Mouse (Mus musculus): ENCODE measurements around the gene Abcf3. TPM values are rescaled to one million over a fixed set of nuclear protein-coding genes. Genes with fewer than 3 reads are reported as not detected.

Gene Abcf3
- 49.9 and 51.7 TPM in 2 replicates for polyA plus RNA-seq (2016; fragmentation: Nextera tagmentation; extraction: Ambion mirVana)

- H3K4me3 ChIP-seq, result peak within 1 kb of the TSS; percentile 85
- under 1% methylated on average over 56 of the region's 56 CpGs for WGBS
- H3K27me3 ChIP-seq (ENCODE audit: insufficient read depth, poor library complexity, severe bottlenecking), result no peaks in the 10 kb centered on the region
- H3K4me1 ChIP-seq, result peaks cover 16% of the 10 kb centered on the region
- H3K9me3 ChIP-seq, result no peaks in the 10 kb centered on the region
- H3K36me3 ChIP-seq, result peaks cover 65% of the 10 kb centered on the region
- DNase-seq (ENCODE audit: low spot score), result peak; percentile 99
- peak within 1 kb of the TSS; percentile 89 for H3K27ac ChIP-seq
Observed at GRCm38 (mm10) chr16:20548096-20548948, at the start of gene Abcf3. Gene Abcf3, plus strand, starts transcription at chr16:20548577.

- Histone ChIP-seq H3K27ac (peak within 1 kb of the TSS; percentile 97), H3K36me3 (peaks cover 34% of the 10 kb centered on the region), H3K27me3 (ENCODE audit: insufficient read depth, poor library complexity, severe bottlenecking) (no peaks in the 10 kb centered on the region), H3K9me3 (no peaks in the 10 kb centered on the region), H3K4me1 (0 out of 2 replicates have a peak, but pooled peaks cover 4% of the 10 kb centered on the region), H3K4me3 (peak within 1 kb of the TSS; percentile 92)
- peak; percentile 98 for DNase-seq (ENCODE audit: low spot score)
- WGBS, result under 1% methylated on average over 49 of the region's 49 CpGs
Observed at GRCm38 (mm10) chr16:20498677-20499475, 49.5 kb upstream of the Abcf3 start, which contains the start of gene Eif2b5. Gene Eif2b5, plus strand, starts transcription at chr16:20498817.

- Histone ChIP-seq H3K4me1 (no peaks in the 10 kb centered on the region), H3K27me3 (ENCODE audit: insufficient read depth, poor library complexity, severe bottlenecking) (no peaks in the 10 kb centered on the region), H3K27ac (no peak overlapping the region), H3K36me3 (peaks cover 98% of the 10 kb centered on the region), H3K9me3 (no peaks in the 10 kb centered on the region), H3K4me3 (no peak overlapping the region)
- no peak for DNase-seq (ENCODE audit: low spot score)
- WGBS, result 87% methylated on average over 8 of the region's 8 CpGs
Observed at GRCm38 (mm10) chr16:20506000-20506399, 42.4 kb upstream of the Abcf3 start.

- Histone ChIP-seq H3K27me3 (ENCODE audit: insufficient read depth, poor library complexity, severe bottlenecking) (no peaks in the 10 kb centered on the region), H3K4me3 (no peak overlapping the region), H3K36me3 (peaks cover 70% of the 10 kb centered on the region), H3K9me3 (no peaks in the 10 kb centered on the region), H3K27ac (no peak overlapping the region), H3K4me1 (no peaks in the 10 kb centered on the region)
- no peak for DNase-seq (ENCODE audit: low spot score)
- WGBS, result 84% methylated on average over 3 of the region's 3 CpGs
Observed at GRCm38 (mm10) chr16:20509349-20509748, 39.0 kb upstream of the Abcf3 start.

GRCm38 (mm10) chr16:20511277-20511847 is 37.0 kb upstream of the Abcf3 start:
- no peaks in the 10 kb centered on the region for H3K9me3 ChIP-seq
- no peak overlapping the region for H3K4me3 ChIP-seq
- DNase-seq (ENCODE audit: low spot score), result no peak
- H3K27ac ChIP-seq, result no peak overlapping the region
- H3K36me3 ChIP-seq, result peaks cover 51% of the 10 kb centered on the region
- H3K27me3 ChIP-seq (ENCODE audit: insufficient read depth, poor library complexity, severe bottlenecking), result no peaks in the 10 kb centered on the region
- H3K4me1 ChIP-seq, result 0 out of 2 replicates have a peak, but pooled peaks cover 2% of the 10 kb centered on the region
- 93% methylated on average over 7 of the region's 7 CpGs for WGBS

- Histone ChIP-seq H3K9me3 (no peaks in the 10 kb centered on the region), H3K36me3 (peaks cover 25% of the 10 kb centered on the region), H3K4me1 (peaks cover 27% of the 10 kb centered on the region), H3K4me3 (peak overlapping the region; percentile 97), H3K27ac (peak overlapping the region; percentile 96), H3K27me3 (ENCODE audit: insufficient read depth, poor library complexity, severe bottlenecking) (no peaks in the 10 kb centered on the region)
- no peak for DNase-seq (ENCODE audit: low spot score)
Observed at GRCm38 (mm10) chr16:20516032-20516431, 32.3 kb upstream of the Abcf3 start.

- Histone ChIP-seq H3K27me3 (ENCODE audit: insufficient read depth, poor library complexity, severe bottlenecking) (no peaks in the 10 kb centered on the region), H3K4me1 (peaks cover 27% of the 10 kb centered on the region), H3K4me3 (peak within 1 kb of the TSS; percentile 97), H3K36me3 (peaks cover 26% of the 10 kb centered on the region), H3K27ac (peak within 1 kb of the TSS; percentile 96), H3K9me3 (no peaks in the 10 kb centered on the region)
- under 1% methylated on average over 50 of the region's 55 CpGs for WGBS
- DNase-seq (ENCODE audit: low spot score), result peak; percentile 95
Observed at GRCm38 (mm10) chr16:20516726-20517201, 31.6 kb upstream of the Abcf3 start, which contains the start of gene Dvl3. Gene Dvl3, plus strand, starts transcription at chr16:20516982.

GRCm38 (mm10) chr16:20517216-20517615 is 31.2 kb upstream of the Abcf3 start:
- no peak for DNase-seq (ENCODE audit: low spot score)
- Histone ChIP-seq H3K9me3 (no peaks in the 10 kb centered on the region), H3K27ac (peak overlapping the region; percentile 96), H3K4me3 (peak overlapping the region; percentile 97), H3K27me3 (ENCODE audit: insufficient read depth, poor library complexity, severe bottlenecking) (no peaks in the 10 kb centered on the region), H3K4me1 (peaks cover 27% of the 10 kb centered on the region), H3K36me3 (peaks cover 30% of the 10 kb centered on the region)
- under 1% methylated on average over 26 of the region's 26 CpGs for whole genome bisulfite sequencing

- Histone ChIP-seq H3K27me3 (ENCODE audit: insufficient read depth, poor library complexity, severe bottlenecking) (no peaks in the 10 kb centered on the region), H3K36me3 (peaks cover 34% of the 10 kb centered on the region), H3K4me3 (peak overlapping the region; percentile 97), H3K4me1 (peaks cover 27% of the 10 kb centered on the region), H3K27ac (peak overlapping the region; percentile 96), H3K9me3 (no peaks in the 10 kb centered on the region)
- DNase-seq (ENCODE audit: low spot score), result peak; percentile 85
- under 1% methylated on average over 6 of the region's 6 CpGs for WGBS
Observed at GRCm38 (mm10) chr16:20517701-20518374, 30.5 kb upstream of the Abcf3 start.

GRCm38 (mm10) chr16:20523886-20524285 is 24.5 kb upstream of the Abcf3 start:
- Histone ChIP-seq H3K27me3 (ENCODE audit: insufficient read depth, poor library complexity, severe bottlenecking) (no peaks in the 10 kb centered on the region), H3K27ac (no peak overlapping the region), H3K36me3 (peaks cover 93% of the 10 kb centered on the region), H3K9me3 (no peaks in the 10 kb centered on the region), H3K4me3 (no peak overlapping the region), H3K4me1 (peaks cover 11% of the 10 kb centered on the region)
- no peak for DNase-seq (ENCODE audit: low spot score)
- WGBS, result 79% methylated on average over 10 of the region's 10 CpGs

GRCm38 (mm10) chr16:20528779-20529178 is 19.6 kb upstream of the Abcf3 start:
- no peaks in the 10 kb centered on the region for H3K9me3 ChIP-seq
- DNase-seq (ENCODE audit: low spot score), result no peak
- H3K4me3 ChIP-seq, result no peak overlapping the region
- 86% methylated on average over 5 of the region's 5 CpGs for WGBS
- no peaks in the 10 kb centered on the region for H3K27me3 ChIP-seq (ENCODE audit: insufficient read depth, poor library complexity, severe bottlenecking)
- no peak overlapping the region for H3K27ac ChIP-seq
- H3K4me1 ChIP-seq, result no peaks in the 10 kb centered on the region
- H3K36me3 ChIP-seq, result peaks cover 97% of the 10 kb centered on the region

- no peaks in the 10 kb centered on the region for H3K27me3 ChIP-seq (ENCODE audit: insufficient read depth, poor library complexity, severe bottlenecking)
- no peak overlapping the region for H3K27ac ChIP-seq
- no peaks in the 10 kb centered on the region for H3K4me1 ChIP-seq
- H3K4me3 ChIP-seq, result no peak overlapping the region
- 88% methylated on average over 1 of the region's 1 CpGs for WGBS
- DNase-seq (ENCODE audit: low spot score), result no peak
- H3K36me3 ChIP-seq, result peaks cover 91% of the 10 kb centered on the region
- H3K9me3 ChIP-seq, result no peaks in the 10 kb centered on the region
Observed at GRCm38 (mm10) chr16:20529375-20529774, 19.0 kb upstream of the Abcf3 start.

All from heart, embryonic 10.5 days (tissue).